Mouse (Mus musculus) T-helper 17 cell (primary cell): Measurements from ENCODE around the gene Lmod1.
"Not testable (repeated sequence)": the region's sequence is repeated elsewhere in the genome, so short reads cannot be mapped to it uniquely, and the experiment has no call there.

Source experiments
- in situ Hi-C, 2 experiments: fragments of 300-600 bp; cut with MboI, MseI; formaldehyde crosslinking; loops; 1 replicate in 1 of 2; 2 replicates in 1 of 2; pipeline ENCODE4 v1.15.1; 2025; ENCODE audit warnings: high pct_unique_total_duplicates in 2 of 2

The Lmod1 gene

DNA sequence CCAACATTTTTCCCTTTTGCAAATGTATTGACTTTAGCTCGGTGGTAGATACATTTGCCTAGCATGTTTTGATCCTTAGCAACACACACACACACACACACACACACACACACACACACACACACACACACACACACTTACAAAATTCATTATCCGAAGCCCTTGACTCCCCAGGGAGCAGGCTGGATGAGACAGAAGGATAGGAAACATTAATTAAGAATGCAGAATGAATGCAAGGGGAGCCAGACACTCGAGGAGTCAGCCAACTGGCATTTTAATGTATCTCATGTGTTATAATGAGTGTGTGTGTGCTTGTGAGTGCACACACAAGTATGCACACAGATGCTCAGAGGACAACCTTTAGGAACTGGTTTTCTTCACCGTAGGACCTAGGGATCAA is 36.9 kb downstream of the Lmod1 start:
- in situ Hi-C loops, result no loop called here

DNA sequence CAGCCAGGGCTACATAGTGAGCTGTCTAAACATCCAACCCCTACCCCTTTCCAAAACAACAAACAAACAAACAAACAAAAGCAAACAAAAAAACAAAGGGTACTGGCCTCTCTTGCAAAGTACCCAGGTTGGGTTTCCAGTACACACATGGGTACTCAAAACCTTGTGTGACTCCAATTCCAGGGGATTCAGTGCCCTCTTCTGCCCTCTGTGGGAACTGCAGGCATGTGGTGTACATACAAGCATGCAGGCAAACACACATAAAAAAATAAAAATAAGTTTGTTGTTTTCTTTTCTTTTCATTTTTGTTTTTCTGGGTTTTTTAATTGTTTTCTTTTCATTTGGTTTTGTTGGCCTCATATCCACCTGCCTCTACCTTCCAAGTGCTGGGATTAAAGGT is 37.5 kb downstream of the Lmod1 start:
- in situ Hi-C loops, result no loop called here

DNA sequence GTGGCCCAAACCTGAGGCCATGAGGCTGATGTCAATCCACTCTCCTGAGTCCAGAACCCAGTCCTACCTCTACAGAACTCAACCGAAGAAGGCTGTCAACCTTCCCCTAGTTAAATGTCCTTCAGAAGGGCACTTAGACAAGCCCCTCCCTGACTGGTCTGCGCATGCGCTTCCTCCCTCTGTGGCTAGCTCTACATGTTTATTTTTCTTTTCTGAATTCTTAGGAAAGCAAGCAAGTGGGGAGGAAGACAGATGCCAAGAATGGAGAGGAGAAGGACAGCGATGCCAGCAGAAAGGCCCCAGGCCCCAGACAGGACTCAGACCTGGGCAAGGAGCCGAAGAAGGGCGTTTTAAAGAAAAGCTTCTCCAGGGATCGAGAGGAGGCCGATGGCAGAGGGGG is 38.8 kb downstream of the Lmod1 start:
- in situ Hi-C loops, result no loop called here

DNA sequence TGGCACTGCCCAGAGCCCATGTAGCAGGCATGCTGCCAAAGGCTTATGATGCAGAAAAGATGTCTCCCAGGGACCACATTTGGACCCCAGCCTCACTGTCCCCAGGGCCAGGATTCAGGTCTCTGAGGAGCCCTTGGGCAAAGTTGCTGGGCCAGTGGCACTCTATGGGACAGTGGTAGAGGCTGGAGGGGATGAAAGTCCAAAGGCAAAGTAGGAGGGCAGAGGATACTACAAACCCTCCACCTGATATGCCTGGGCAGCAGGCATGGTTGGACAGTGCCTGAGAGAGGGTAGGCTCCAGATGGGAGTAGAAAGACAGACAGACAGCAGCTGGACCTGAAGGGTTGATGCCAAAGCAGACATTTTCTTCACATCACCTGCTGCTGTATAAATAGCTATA is 41.8 kb downstream of the Lmod1 start:
- in situ Hi-C loops, result loop anchor here (5.0 kb wide), 2 partner anchors 204 to 209 kb away; no protein-coding TSS in a partner anchor

DNA sequence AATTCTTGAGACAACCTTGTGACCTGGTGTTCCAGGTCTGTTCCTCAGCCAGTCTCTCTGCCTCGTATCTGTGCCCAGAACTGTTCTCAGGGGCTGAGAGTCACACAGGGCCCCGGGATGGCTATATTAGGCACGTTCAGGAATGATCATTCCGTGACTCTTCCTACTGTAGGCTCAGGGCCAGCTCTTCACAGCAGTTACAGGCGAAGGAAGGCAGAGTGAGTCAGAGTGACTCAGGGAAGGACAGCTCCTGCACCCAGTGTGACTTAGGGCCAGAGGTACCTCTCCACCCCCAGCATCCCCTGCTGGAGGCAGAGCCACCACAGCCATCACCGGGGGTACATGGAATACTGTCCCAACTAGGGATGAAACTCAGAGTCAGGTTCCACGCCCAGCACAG is 42.4 kb downstream of the Lmod1 start:
- in situ Hi-C loops, result loop anchor here (5.0 kb wide), 2 partner anchors 205 to 210 kb away; no protein-coding TSS in a partner anchor

DNA sequence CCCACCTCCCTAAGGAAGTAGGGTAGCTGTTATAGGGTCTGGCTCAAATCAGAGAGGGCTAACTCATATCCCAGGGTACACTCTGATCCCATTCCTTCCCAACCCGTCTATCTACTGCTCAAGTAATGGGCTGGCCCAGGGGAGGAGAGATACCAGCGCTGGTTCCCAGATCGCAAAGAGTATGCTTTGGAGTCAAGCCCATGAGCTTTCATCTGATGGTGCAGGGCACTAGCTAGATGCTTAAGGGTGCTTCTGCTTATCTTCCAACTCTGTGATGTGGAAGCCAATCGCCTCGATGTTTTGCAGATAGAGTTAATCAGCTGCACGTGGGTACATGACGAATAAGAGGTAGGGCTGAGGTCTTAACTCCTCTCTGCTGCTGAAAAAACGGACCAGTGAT is 43.0 kb downstream of the Lmod1 start:
- in situ Hi-C loops, result loop anchor here (5.0 kb wide), 2 partner anchors 205 to 210 kb away; no protein-coding TSS in a partner anchor

DNA sequence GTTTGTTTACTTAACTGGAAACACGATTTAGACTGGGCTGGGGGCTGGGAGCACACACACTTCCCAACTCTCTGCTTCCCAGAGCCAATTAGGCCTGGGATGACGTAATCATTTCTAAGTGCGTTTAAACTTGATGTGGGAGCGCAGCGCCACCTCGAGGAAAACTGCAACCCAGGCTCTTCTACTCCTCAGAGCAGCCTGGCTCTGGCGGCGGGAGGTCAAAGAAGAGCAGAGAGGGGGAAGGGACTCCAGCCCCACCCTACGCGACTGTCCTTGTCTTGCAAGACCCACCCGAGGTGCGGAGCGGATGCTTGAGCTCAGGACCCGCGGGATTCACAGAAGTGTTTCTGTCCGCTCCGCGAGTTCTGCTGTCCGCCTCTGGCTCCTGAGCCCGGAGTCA is 43.6 kb downstream of the Lmod1 start:
- in situ Hi-C loops, result loop anchor here (5.0 kb wide), 2 partner anchors 206 to 211 kb away; no protein-coding TSS in a partner anchor

DNA sequence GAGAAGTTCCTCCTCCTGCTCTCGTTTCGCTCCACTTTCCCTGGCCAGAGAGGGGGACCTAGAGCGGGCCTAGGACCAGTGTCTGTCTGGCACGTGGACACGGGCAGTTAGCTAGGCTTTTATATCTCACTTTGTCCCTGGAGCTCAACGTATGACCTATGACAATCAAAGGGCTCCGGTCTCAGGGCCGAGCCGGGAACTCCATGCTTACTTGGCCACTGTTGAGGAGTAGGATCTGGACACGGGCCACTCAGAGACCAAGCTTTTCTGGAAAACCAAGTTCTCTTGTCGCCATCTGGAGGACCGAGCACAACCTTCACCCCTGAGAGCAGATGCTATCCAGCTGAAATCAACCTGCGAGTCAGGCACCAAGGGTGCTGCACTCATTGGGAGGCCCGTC is 44.4 kb downstream of the Lmod1 start:
- in situ Hi-C loops, result loop anchor here (5.0 kb wide), 2 partner anchors 207 to 212 kb away; no protein-coding TSS in a partner anchor

DNA sequence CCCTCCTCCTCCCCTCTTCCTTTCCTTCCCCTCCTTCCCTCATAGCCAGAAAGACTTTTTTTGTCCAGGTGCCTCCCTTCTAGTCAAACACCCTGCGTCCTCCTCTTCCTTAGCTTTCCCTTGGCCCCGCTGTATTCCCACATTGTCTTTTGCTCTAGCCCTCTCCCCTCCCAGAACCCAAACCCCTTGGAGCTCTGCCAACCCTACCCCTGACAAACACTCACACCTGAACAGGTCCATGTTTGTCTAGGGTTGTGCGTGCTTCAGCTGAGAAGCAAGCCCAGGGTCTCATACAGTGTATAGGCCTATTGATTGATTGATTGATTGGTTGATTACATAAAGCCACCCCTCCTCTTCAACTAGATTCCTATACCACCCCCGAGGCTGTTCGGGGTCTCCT is 44.8 kb downstream of the Lmod1 start:
- in situ Hi-C loops, result loop anchor here (5.0 kb wide), 2 partner anchors 207 to 212 kb away; no protein-coding TSS in a partner anchor

DNA sequence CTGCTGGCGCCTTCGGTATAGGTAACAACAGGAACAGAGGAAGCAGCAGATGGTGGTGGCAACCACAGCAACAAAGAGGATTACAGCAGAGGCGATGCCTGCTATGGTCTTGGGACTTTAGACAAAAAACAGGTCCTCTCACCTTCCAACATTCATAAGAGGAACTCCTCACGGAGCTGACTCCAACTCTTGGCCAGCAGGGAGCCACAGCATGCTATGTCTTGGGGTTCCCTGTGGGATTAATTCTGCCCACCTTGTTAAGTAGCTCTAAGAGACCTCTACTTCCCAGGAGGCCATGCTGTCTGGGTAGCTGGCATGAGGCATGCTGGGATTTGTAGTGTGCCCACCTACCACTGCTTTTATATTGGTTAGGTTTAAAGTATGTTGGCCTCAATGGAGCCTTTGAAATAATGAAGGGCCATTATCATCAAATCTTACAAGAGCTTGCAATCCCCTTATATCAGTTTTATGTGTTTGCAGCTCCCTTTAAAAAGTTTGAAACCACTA is 48.6 kb downstream of the Lmod1 start:
- in situ Hi-C loops, result no loop called here

DNA sequence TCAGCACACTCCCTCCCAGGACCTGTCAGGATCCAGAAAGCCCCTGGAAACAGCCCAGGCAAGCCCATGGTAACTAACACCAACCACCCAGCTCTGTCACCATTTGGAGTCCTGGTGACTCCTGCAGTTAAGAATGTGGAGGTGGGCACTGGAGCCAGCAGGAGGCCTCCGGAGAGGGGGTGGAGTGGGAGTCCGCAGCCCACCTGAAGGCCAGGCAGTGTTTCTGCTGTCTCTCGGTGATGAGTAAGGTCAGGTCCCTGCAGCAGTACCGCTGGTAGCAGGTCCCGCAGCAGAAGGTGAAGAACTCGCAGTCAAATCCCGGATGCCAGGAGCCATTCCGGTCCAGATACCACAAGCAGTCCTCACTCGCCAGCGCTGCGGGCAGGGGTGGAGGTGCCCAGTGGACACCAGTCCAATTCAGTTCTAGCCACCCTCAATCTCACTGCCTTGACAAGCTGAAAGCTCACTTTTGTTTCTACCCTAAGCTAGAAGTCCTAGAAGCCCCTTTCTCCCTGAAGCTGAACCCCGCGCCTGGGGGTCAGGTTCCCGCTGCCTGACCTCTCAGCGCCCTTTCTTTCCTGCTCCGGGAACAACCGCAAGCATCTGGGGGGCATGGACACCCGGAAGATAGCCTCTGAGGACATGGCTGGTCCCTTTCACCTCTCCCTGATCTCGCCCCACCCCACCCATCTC is 49.7 kb downstream of the Lmod1 start:
- in situ Hi-C loops, result no loop called here

DNA sequence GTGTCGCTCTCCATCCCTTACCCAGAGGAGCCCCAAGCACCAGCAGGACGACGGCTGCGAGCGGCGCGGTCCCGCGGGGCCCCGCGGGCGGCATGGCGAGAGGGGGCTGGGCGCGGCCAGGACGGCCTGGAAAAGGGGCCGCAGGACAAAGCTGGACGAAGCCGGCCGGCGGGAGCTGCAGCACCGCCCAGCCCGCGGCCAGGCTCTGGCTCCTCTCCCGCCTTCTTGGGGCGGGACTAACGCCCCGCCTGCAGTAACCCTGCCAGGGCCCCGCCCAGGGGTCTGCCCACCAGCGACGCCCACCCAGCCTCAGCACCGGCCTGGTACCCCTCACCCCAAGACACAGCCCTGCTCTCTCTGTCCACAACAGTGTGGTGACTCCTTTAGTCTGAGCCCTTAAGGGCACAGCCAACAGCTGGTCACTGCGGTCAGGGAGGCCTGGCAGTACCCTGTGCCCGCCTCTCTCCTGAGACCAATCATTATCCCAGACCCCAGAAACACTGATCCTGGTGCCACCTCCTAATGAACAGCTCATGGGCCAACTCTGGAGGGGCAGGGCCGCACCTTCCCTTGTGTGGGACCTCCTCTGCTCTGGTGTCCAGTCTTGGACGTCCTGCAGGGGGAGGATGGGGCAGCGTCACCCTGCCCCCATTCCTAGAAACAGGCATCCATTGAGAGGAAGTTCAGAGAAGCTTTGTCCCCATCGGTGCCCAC is 50.4 kb downstream of the Lmod1 start, which contains the start of gene Shisa4:
Gene Shisa4 (minus strand): TSS at position 370 of the 714 bp plus-strand sequence.
- in situ Hi-C loops, result no loop called here

DNA sequence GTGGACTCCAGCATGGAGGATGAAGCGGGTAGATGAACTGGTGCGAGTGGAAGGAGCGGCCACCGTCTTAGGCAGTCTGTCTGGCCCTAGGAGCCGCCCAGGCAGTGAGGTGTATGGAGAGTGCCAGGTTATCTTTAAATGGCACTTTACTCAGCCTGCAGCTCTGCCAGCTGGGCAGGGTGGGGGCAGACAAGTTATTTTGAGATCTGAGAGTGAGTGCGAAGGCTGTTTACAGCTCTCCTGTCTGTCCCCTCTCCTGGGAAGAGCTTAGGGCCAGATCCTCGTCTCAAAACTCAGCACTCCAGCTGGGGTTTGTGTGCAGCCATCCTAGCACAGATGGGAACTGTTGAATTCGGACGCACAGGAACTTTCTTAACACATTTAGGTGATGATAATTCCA is 54.0 kb downstream of the Lmod1 start:
- in situ Hi-C loops, result no loop called here

DNA sequence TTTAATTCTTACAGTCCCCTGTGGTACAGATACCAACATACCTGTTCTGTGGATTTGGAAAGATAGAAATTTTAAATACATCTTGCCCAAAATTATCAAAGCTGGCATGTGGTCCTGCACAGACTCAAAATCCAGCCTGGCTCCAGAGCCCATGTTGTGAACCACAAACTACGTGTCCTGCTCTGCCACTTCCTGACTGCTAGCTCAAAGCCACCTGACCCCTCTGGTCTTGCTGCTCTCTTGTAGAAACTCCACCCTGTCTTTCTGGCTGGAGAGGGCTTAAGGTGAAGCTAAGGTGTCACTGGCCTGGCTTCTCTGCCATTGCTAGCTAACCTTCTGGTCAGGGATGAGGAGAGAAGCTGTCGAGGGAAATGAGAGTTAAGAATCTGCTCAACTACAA is 54.4 kb downstream of the Lmod1 start:
- in situ Hi-C loops, result no loop called here

DNA sequence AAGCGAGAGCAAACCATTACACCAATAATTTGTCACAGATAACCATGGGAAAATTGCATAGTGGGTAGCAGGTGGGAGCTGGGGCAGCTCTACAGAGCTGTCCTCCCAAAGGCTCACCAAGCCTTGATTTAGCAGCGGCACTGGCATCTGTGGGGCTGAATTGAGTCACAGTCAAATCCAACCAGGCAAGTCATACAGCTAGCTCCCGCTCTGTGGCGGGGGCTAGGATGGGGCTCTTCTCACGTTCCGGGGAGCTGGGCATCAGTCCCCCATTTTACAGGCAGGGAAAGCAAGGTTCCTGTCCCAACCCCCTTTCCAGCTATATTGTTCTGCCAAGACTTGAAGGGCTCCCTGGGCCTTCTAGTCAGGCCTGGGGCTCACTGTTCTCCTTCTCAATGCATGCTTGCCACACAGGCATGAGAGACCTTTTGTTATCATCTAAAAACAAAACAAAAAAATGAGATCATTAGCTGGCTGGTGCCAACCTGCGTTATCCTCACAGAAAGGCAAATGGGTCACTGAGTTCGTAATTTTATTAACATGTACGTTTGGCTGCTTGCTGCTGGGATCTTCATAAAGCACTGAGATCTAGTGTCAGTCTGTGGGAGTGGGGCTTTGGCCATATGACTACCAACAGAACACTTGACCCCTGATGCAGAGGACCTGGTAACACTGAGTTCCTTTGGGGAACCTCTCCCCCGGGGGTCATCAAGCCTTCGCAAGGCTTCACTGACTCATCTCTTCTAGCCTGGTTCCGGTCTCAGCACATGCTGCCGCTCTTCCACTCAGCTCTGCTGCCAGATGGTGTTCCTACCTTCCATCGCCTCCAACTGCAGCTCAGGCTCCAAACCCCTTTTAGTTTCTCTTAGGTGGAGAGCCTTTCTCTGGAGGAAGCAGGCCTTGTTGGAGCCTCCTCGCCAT is 55.7 kb downstream of the Lmod1 start:
- in situ Hi-C loops, result no loop called here

DNA sequence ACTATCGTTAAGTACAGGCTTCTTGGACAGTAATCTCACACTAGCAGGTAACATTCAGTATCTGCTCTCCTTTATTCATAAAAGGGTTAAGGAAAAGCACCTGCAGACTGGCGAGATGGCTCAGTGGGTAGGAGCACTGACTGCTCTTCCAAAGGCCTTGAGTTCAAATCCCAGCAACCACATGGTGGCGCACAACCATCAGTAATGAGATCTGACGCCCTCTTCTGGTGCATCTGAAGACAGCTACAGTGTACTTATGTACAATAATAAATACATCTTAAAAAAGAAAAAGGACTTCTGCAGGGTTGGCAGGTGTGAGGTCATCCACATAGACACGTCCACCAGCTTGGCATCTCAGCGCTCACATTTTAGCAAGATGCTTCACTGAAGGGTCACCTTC is 57.0 kb downstream of the Lmod1 start:
- in situ Hi-C loops, result not testable (repeated sequence)

DNA sequence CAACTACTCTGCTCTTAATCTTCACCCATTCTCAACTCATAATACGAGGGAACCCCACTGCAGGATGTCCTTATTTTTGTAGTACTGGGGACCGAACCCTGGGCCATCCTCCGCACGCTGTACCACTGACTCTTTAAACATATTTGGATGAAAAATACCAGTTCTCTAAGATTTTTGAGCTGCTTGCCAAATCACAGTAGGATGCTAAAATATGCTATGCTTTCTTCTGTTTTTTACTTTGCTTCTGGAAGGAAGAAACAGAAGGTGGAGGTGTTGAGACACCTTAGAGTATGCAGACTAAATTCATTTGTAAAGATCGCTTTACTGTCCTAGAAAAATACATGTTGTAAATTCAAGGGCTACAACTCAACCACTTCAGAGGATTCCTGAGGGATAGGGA is 59.6 kb downstream of the Lmod1 start:
- in situ Hi-C loops, result no loop called here

DNA sequence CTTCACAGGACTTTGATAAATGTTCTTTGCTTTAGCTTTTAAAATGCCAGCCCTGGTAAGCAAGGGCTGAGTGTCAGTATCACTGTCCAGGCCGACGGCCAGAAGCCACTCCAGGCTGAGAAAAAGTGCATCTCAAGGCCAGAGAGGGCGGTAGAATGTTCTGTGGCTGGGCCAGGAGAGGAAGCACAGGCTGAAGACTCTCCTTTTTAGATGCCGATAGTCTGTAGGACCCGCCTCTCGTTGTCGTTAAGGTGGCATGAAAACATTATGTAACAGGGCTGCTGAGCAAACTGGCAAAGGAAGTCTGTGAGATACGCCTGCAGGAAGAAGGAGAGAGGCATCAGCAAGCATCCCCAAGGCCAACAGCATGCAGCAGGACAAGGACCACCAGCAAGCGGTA is 60.6 kb downstream of the Lmod1 start:
- in situ Hi-C loops, result no loop called here

DNA sequence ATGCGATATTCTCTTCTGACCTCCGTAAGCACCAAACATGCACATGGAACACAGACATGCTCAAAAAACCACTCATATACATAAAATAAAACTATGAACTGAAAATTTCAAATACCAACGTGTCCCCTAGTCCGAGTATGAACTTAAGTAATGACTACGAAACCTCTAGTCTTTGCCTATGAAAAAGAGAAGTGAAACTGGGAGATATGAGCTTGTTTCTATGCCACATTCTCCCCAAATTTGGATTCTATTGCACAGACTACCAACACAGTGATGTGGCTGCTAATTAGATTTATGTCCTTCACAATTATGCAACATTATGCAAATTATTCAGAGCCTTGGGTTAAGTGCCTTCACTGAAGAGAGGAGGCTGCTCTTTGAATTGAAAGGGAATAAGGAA is 74.9 kb downstream of the Lmod1 start:
- in situ Hi-C loops, result no loop called here

DNA sequence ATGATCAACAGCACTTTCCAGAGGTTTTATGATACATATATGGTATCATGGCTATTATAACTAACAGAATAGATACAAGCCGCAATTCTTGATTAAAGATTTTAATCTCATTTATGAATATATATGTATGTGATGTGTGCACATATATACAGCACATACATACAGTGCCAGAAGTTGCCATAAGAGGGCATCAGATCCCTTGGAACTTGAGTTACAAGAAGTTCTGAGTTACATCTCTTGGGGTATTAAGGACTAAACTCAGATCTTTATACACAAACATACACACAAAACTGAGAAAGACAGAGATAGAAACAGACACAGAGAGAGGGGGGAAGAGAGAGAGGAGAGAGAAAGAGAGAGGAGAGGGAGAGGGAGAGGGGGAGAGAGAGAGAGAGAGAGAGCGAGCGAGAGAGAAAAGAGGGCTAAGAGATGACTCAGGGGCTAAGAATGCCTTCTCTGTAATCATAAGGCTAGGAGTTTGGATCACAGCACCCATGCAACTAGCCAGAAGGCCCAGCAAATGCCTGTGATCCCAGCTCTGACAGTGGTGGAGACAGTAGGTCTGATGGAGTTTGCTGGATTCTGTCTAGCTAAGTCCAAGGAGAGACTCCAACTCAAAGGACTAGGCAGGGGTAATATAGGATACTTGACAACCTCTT is 77.0 kb downstream of the Lmod1 start:
- in situ Hi-C loops, result no loop called here

DNA sequence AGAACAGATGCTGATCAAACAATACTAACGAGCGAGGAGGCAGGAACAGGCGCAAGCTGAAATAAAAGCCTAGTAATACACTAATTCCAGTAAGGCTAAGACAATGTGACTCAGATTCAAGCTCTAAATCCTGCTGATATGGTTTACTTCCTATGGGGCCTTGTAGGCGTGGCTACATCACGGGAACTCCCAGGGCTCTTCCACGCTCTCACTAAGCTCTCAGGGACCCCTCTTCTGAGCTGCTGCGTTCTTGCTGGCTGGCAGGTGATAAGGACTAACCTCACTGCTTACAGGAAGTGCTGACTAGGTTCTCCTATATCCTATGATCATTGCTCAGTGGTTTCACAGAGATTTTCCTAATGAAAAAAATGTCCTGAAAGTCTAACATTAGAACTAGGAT is 80.7 kb downstream of the Lmod1 start:
- in situ Hi-C loops, result no loop called here
